Mouse (Mus musculus) stomach, postnatal 0 days (tissue): Measurements from ENCODE around the gene Cdc42ep5.

Experiments
- CTCF ChIP-seq: IDR thresholded peaks from 2 replicates; pipeline ENCODE4 v1.5.1; 2016; ENCODE audit warnings: antibody characterized with exemption, low read depth, mild to moderate bottlenecking, moderate library complexity
- EP300 ChIP-seq: optimal IDR thresholded peaks from 2 replicates; pipeline ENCODE3; 2016; ENCODE audit warnings: antibody characterized with exemption

DNA sequence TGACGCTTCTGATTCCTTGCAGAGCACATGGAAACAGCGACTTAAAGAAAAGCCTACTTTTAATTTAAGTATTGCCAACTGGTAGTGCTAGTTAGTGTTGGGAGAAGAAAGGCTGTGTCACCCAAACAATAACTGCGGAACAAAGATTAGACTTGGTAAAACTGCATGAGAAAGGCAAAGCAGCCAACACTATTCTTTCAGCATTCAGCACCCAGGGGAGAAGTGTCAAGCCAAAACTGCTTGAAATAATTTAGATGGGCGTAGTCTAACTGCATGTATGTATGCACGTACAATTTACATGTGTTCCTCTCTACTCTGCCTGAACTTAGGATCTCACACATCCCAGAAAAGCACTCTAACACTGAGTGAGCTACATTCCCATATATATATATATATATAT, 10.3 kb downstream of the Cdc42ep5 start:
- TF ChIP-seq EP300 (no peak), CTCF (no peak)
